In the genomic region with DNA sequence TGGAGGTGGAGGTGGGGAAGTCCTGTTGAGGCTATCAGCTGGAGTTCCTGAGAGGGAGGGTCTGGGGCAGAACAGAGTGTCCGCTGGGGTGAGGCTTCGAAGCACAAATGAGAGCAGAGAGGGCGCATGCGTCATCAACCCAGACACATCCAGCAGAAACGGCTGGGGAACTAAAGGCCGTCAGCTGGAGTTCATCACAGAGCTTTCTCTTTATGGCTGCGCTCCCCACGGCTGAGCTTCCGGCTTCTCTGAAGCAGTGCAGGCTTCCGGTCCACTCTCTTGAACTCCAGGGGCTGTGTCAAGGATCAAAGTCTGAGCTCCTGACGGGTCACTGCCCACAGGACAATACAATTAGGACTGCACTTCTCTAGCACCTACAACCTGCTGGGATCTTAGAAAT, we compare ENCODE assay signal across 8 mouse cellular contexts. TPM values are rescaled to one million over a fixed set of nuclear protein-coding genes. Genes with fewer than 3 reads are reported as not detected.
DNase-seq lines count a peak whose midpoint lies in the region; ATAC-seq lines count a peak whose summit lies in the region.

No protein-coding gene starts in this region.

- H3K36me3 ChIP-seq in embryonic facial prominence, embryonic 10.5 days (replicated peaks) = no peaks in the 10 kb centered on the region

- H3K27ac ChIP-seq in embryonic facial prominence, embryonic 10.5 days (replicated peaks) = peak overlapping the region; percentile 83

- WGBS in embryonic facial prominence, embryonic 10.5 days = under 1% methylated on average over 11 of the region's 11 CpGs

- intact Hi-C loops in heart, postnatal 14 days (cut with DNase I) = no loop called here

- H3K4me3 ChIP-seq in embryonic facial prominence, embryonic 10.5 days = peak overlapping the region; percentile 42

- peaks cover 62% of the 10 kb centered on the region for H3K4me1 ChIP-seq in embryonic facial prominence, embryonic 10.5 days

- no peaks in the 10 kb centered on the region for H3K9me3 ChIP-seq in embryonic facial prominence, embryonic 10.5 days

- peak; percentile 24 for DNase-seq in Muller cell, postnatal 12 days (ENCODE audit: inconsistent ontology term)
- DNase-seq in embryonic facial prominence, embryonic 10.5 days (ENCODE audit: low spot score) = peak; percentile 86
- peak; percentile 56 to 66 for DNase-seq in heart, postnatal 14 days
- peak; percentile 82 for DNase-seq in kidney, postnatal 14 days
- DNase-seq in testis, postnatal 14 days (ENCODE audit: low spot score) = peak; percentile 41
- DNase-seq in cerebellum, adult 9-10 months = no peak
- no peak for DNase-seq in layer of hippocampus, postnatal 10 days (ENCODE audit: low spot score in 2 of 2)

- peaks cover 71% of the 10 kb centered on the region for H3K27me3 ChIP-seq in embryonic facial prominence, embryonic 10.5 days (replicated peaks; ENCODE audit: low read depth, poor library complexity, severe bottlenecking)

- peak; percentile 48; the same call in 1 of the 2 replicates for ATAC-seq in megakaryocyte-erythroid progenitor cell, adult 5-6 weeks (replicated peaks; ENCODE audit: low FRiP score, low TSS enrichment, poor library complexity, severe bottlenecking)

RNA-seq across cellular contexts. Expression of gene Kcp, which starts 5.5 kb away (rescaled TPM):
- polyA plus RNA-seq in embryonic facial prominence, embryonic 10.5 days (2016; fragmentation: Nextera tagmentation; extraction: Ambion mirVana) = 18.5 and 21.2 TPM in 2 replicates
- 10 to 100 TPM; 11.9 to 12.3 TPM for total RNA-seq in heart, postnatal 14 days (2021)
- total RNA-seq in megakaryocyte-erythroid progenitor cell, adult 5-6 weeks (2014; fragmentation: Nextera tagmentation) = not detected in 2 replicates
- not detected in 2 replicates for total RNA-seq in megakaryocyte-erythroid progenitor cell, adult 5-6 weeks (2017)
- 10 to 100 TPM; 10.0 to 14.4 TPM for total RNA-seq in layer of hippocampus, postnatal 10 days (2021)

RNA-seq across cellular contexts. Expression of gene Irf5, which starts 13.1 kb away (rescaled TPM):
- 2.3 and 2.7 TPM in 2 replicates for polyA plus RNA-seq in embryonic facial prominence, embryonic 10.5 days (2016; fragmentation: Nextera tagmentation; extraction: Ambion mirVana)
- total RNA-seq in heart, postnatal 14 days (2021) = 1 to 10 TPM; 3.0 to 3.2 TPM
- total RNA-seq in megakaryocyte-erythroid progenitor cell, adult 5-6 weeks (2014; fragmentation: Nextera tagmentation) = 0.59 and 1.1 TPM in 2 replicates
- total RNA-seq in megakaryocyte-erythroid progenitor cell, adult 5-6 weeks (2017) = 0.99 and 5.9 TPM in 2 replicates
- total RNA-seq in layer of hippocampus, postnatal 10 days (2021) = 1 to 10 TPM; 3.1 to 3.4 TPM

RNA-seq across cellular contexts. Expression of gene Atp6v1fnb, which starts 42.0 kb away (rescaled TPM):
- polyA plus RNA-seq in embryonic facial prominence, embryonic 10.5 days (2016; fragmentation: Nextera tagmentation; extraction: Ambion mirVana) = 0.28 TPM in 1 of 2 replicates, not detected in the other
- total RNA-seq in heart, postnatal 14 days (2021) = not detected
- not detected in 2 replicates for total RNA-seq in megakaryocyte-erythroid progenitor cell, adult 5-6 weeks (2014; fragmentation: Nextera tagmentation)
- total RNA-seq in megakaryocyte-erythroid progenitor cell, adult 5-6 weeks (2017) = not detected in 2 replicates
- total RNA-seq in layer of hippocampus, postnatal 10 days (2021) = not detected

RNA-seq across cellular contexts. Expression of gene Atp6v1f, which starts 45.8 kb away (rescaled TPM):
- 206 and 207 TPM in 2 replicates for polyA plus RNA-seq in embryonic facial prominence, embryonic 10.5 days (2016; fragmentation: Nextera tagmentation; extraction: Ambion mirVana)
- 100 to 1,000 TPM; 108 to 110 TPM for total RNA-seq in heart, postnatal 14 days (2021)
- total RNA-seq in megakaryocyte-erythroid progenitor cell, adult 5-6 weeks (2014; fragmentation: Nextera tagmentation) = 168 and 176 TPM in 2 replicates
- 167 and 198 TPM in 2 replicates for total RNA-seq in megakaryocyte-erythroid progenitor cell, adult 5-6 weeks (2017)
- 100 to 1,000 TPM; 221 to 225 TPM for total RNA-seq in layer of hippocampus, postnatal 10 days (2021)

Comparison
In these comparisons a context has a peak if more than half of its experiments do, and no peak if none do; other contexts are left out.
1. DNase-seq: peak in Muller cell, postnatal 12 days (single experiment), embryonic facial prominence, embryonic 10.5 days (single experiment), heart, postnatal 14 days (2 of 2), kidney, postnatal 14 days (single experiment) and testis, postnatal 14 days (single experiment); none in cerebellum, adult 9-10 months (single experiment) and layer of hippocampus, postnatal 10 days (0 of 2).
2. RNA of gene Kcp, which starts 5.5 kb away (total RNA-seq): 10.0 to 14.4 TPM in layer of hippocampus, postnatal 10 days and 11.9 to 12.3 TPM in heart, postnatal 14 days; not detected in megakaryocyte-erythroid progenitor cell, adult 5-6 weeks; every median in the first group is over 10 times any median in the second.